Mouse (Mus musculus) liver, embryonic 14.5 days (tissue): ENCODE results near the gene Tmem94.

ENCODE experiments used
- CTCF ChIP-seq: IDR thresholded peaks from 2 replicates; pipeline ENCODE4 v1.5.1; 2016; ENCODE audit warnings: antibody characterized with exemption, low read depth, control low read depth
- EP300 ChIP-seq: IDR thresholded peaks from 2 replicates; pipeline ENCODE4 v1.6.1; 2016; ENCODE audit warnings: antibody characterized with exemption, low read depth

- TF ChIP-seq EP300: no peak
- TF ChIP-seq CTCF: no peak
Measured at GRCm38 (mm10) chr11:115746109-115746508, 19.1 kb upstream of the Tmem94 start.
